Mouse (Mus musculus): ENCODE results near the gene Bsn. TPM values are rescaled to one million over a fixed set of nuclear protein-coding genes. Genes with fewer than 3 reads are reported as not detected.

Bsn gene
- polyA plus RNA-seq (2014; fragmentation: Nextera tagmentation; extraction: Ambion mirVana), result 4.1 and 4.6 TPM in 2 replicates

DNA sequence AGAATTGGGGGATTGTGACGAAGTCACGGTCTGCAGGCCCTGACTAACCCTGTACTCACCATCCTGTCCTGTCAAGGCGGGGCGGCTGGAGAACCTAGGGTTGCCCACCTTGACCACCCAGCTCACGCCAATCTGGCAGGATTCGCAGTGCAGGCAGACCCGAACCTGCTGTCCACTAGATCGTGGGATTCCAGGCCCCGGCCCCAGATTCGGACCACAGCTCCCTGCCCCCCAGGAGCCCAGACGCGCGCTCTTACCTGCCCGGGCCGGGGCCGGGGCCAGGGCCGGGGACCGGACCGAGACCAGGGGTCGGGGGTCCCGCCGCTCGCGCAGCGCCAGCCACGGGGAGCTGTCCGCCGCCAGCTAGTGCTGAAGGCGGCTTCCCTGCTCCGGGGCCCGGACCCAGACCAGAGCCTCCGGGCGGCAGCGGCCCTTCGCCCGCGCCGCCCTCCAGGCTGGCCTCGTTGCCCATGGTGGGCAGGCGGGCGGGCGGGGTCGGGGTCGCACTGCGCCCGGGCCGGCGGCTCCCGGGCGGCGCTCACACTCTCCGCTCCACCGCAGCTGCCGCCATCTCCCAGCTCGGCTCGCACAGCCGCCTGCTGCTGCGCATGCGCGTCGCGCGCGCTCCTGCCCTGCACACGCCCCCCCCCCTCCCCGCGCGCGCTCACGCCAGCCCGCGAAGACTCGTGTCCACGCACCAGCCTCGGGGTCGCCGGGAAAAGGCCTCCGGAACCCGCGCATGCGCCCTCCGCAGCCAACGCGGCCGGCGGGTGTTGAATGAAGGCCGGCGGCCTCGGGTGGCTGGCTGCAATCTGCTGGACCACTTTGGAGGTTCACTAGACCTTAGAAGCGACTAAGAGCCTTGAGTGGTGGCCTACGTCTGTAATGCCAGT lies at the start of gene Bsn:
TSS of gene Bsn (minus strand) at position 598 of the 893 bp plus-strand sequence.
- 0 out of 2 replicates have a peak within 1 kb of the TSS, but pooled peaks have one; percentile 7 for H3K9ac ChIP-seq (ENCODE audit: low read length)
- peak within 1 kb of the TSS; percentile 82 for H3K4me2 ChIP-seq (ENCODE audit: low read length)
- H3K27me3 ChIP-seq (replicated peaks; ENCODE audit: control insufficient read depth, insufficient read depth, low read length), result peaks cover 19% of the 10 kb centered on the region
- no peak within 1 kb of the TSS for H3K27ac ChIP-seq (ENCODE audit: low read depth)
- peak within 1 kb of the TSS; percentile 47 for H3K4me3 ChIP-seq (ENCODE audit: low read depth, low read length)
- H3K36me3 ChIP-seq (ENCODE audit: control insufficient read depth, insufficient read depth, low read length), result no peaks in the 10 kb centered on the region
- 3% methylated on average over 56 of the region's 91 CpGs for WGBS
- ATAC-seq (replicated peaks; ENCODE audit: low FRiP score, low TSS enrichment, low read depth) (peak; percentile 42; the same call in 1 of the 2 replicates), DNase-seq (ENCODE audit: low spot score) (peak; percentile 85)
- H3K9me3 ChIP-seq (ENCODE audit: control insufficient read depth, low read length), result no peaks in the 10 kb centered on the region
- no peaks in the 10 kb centered on the region for H3K4me1 ChIP-seq (replicated peaks; ENCODE audit: control insufficient read depth, insufficient read depth, low read length)

DNA sequence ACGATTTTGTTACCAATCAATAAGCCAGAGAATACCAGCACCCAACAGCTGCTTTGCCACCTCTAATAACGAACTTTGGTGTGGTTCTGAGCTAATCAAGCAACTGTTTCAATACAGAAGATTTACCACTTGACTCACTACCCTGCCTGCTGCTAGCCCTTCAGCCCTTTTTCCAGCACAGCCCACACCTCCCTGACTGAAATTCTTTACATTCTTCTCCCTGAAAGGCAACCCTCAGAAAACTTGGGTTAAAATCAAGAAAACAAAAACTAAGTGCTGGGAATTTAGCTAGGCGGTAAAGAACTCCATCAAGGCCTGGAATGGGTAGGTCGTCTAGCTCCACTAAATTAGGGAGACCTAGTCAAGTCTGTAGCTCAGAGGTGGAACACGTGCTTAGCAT lies 49.8 kb upstream of the Bsn start:
- no peak overlapping the region for H3K27ac ChIP-seq (ENCODE audit: low read depth)
- no peaks in the 10 kb centered on the region for H3K27me3 ChIP-seq (replicated peaks; ENCODE audit: control insufficient read depth, insufficient read depth, low read length)
- H3K4me3 ChIP-seq (ENCODE audit: low read depth, low read length), result no peak overlapping the region
- no peaks in the 10 kb centered on the region for H3K4me1 ChIP-seq (replicated peaks; ENCODE audit: control insufficient read depth, insufficient read depth, low read length)
- no peak overlapping the region for H3K4me2 ChIP-seq (ENCODE audit: low read length)
- no peak overlapping the region for H3K9ac ChIP-seq (ENCODE audit: low read length)
- DNase-seq (ENCODE audit: low spot score) (no peak), ATAC-seq (replicated peaks; ENCODE audit: low FRiP score, low TSS enrichment, low read depth) (no peak)
- H3K36me3 ChIP-seq (ENCODE audit: control insufficient read depth, insufficient read depth, low read length), result no peaks in the 10 kb centered on the region
- no peaks in the 10 kb centered on the region for H3K9me3 ChIP-seq (ENCODE audit: control insufficient read depth, low read length)
- 56% methylated on average over 5 of the region's 5 CpGs for WGBS

DNA sequence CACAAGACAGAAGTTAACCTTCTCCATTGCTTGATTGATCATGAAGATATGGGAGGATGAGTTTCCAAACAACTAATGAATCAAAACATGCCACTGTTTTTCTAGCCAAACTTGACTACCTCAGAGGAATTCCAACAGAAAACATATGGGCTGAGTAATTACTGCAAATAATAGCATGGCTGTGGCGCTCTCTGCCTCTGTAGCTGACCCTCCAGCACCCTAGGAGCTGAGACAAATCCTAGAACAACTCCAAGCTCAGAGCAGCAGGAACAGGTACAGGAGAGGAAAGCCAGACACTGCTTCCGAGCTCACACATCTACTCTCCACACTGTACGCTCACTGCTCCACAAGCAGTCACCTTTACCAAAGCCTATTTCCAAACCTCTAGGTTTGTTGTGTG lies 48.6 kb upstream of the Bsn start:
- 79% methylated on average over 3 of the region's 3 CpGs for WGBS
- H3K27ac ChIP-seq (ENCODE audit: low read depth), result no peak overlapping the region
- no peak for DNase-seq (ENCODE audit: low spot score)
- ATAC-seq (replicated peaks; ENCODE audit: low FRiP score, low TSS enrichment, low read depth), result no peak
- H3K4me2 ChIP-seq (ENCODE audit: low read length), result no peak overlapping the region
- H3K9me3 ChIP-seq (ENCODE audit: control insufficient read depth, low read length), result no peaks in the 10 kb centered on the region
- no peaks in the 10 kb centered on the region for H3K36me3 ChIP-seq (ENCODE audit: control insufficient read depth, insufficient read depth, low read length)
- no peak overlapping the region for H3K4me3 ChIP-seq (ENCODE audit: low read depth, low read length)
- H3K27me3 ChIP-seq (replicated peaks; ENCODE audit: control insufficient read depth, insufficient read depth, low read length), result no peaks in the 10 kb centered on the region
- no peaks in the 10 kb centered on the region for H3K4me1 ChIP-seq (replicated peaks; ENCODE audit: control insufficient read depth, insufficient read depth, low read length)
- no peak overlapping the region for H3K9ac ChIP-seq (ENCODE audit: low read length)

DNA sequence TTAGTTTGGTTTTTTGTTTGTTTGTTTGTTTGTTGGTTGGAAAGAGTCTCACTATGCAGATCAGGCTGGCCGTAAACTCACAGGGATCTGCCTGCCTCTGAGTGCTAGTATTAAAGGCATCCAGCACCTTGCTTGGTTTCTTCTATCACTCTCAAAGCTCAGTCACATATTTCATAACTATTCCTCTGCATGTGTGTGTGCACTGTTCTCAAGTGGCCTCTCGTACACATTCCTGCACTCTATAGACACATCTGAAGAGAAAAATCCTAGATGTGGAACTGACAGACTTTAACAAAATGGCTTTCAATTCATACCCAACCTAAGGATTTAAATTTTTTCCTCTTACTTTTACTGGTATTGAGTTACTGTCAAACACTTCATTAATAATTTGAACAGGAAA lies 48.2 kb upstream of the Bsn start:
- no peak for ATAC-seq (replicated peaks; ENCODE audit: low FRiP score, low TSS enrichment, low read depth)
- no peaks in the 10 kb centered on the region for H3K9me3 ChIP-seq (ENCODE audit: control insufficient read depth, low read length)
- no peaks in the 10 kb centered on the region for H3K27me3 ChIP-seq (replicated peaks; ENCODE audit: control insufficient read depth, insufficient read depth, low read length)
- no peaks in the 10 kb centered on the region for H3K4me1 ChIP-seq (replicated peaks; ENCODE audit: control insufficient read depth, insufficient read depth, low read length)
- no peak overlapping the region for H3K4me2 ChIP-seq (ENCODE audit: low read length)
- no peak overlapping the region for H3K9ac ChIP-seq (ENCODE audit: low read length)
- no peak for DNase-seq (ENCODE audit: low spot score)
- no peak overlapping the region for H3K4me3 ChIP-seq (ENCODE audit: low read depth, low read length)
- no peak overlapping the region for H3K27ac ChIP-seq (ENCODE audit: low read depth)
- WGBS, result 77% methylated on average over 2 of the region's 2 CpGs
- no peaks in the 10 kb centered on the region for H3K36me3 ChIP-seq (ENCODE audit: control insufficient read depth, insufficient read depth, low read length)

DNA sequence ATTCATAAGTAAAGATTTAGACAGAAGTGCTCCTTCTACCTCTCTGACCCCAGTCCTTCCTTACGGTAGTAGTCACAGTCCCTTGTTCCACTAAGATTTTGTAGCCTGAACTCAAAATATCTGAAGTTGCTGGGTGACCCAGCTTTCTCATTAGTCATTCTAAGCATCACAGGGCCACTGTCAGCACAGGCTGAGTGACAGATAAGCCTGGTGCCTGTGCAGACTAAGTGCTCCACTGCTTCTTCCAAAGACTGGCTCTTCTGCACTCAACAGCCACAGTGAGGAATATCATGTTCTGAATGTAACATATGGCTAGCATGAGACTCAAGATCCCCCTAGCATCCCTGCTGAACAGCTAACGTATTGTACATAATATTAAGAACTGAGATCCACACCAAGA lies 44.5 kb upstream of the Bsn start:
- no peaks in the 10 kb centered on the region for H3K9me3 ChIP-seq (ENCODE audit: control insufficient read depth, low read length)
- H3K27ac ChIP-seq (ENCODE audit: low read depth), result no peak overlapping the region
- 88% methylated on average over 2 of the region's 2 CpGs for WGBS
- no peak for DNase-seq (ENCODE audit: low spot score)
- H3K4me2 ChIP-seq (ENCODE audit: low read length), result no peak overlapping the region
- no peak for ATAC-seq (replicated peaks; ENCODE audit: low FRiP score, low TSS enrichment, low read depth)
- no peak overlapping the region for H3K4me3 ChIP-seq (ENCODE audit: low read depth, low read length)
- no peaks in the 10 kb centered on the region for H3K4me1 ChIP-seq (replicated peaks; ENCODE audit: control insufficient read depth, insufficient read depth, low read length)
- H3K36me3 ChIP-seq (ENCODE audit: control insufficient read depth, insufficient read depth, low read length), result no peaks in the 10 kb centered on the region
- no peaks in the 10 kb centered on the region for H3K27me3 ChIP-seq (replicated peaks; ENCODE audit: control insufficient read depth, insufficient read depth, low read length)
- H3K9ac ChIP-seq (ENCODE audit: low read length), result no peak overlapping the region

DNA sequence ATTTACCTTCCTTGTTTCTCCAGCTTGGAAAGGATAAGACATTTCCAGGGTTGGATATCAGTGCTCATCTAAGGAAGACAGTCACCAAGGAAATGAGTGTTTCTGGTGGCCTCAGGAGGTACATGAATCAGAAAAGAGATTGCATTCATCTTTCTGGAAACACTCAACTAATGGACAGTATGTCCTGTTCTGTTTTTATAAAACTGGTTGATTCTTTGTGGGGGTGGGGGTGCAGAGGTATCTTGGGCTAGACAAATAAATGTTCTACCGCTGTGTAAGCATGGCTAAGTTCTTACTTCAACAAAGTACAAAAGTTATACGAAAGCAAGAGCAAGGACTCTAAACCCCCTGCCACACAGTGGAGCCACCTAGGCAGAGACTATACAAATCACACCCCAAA lies 42.7 kb upstream of the Bsn start:
- H3K9ac ChIP-seq (ENCODE audit: low read length), result no peak overlapping the region
- H3K27ac ChIP-seq (ENCODE audit: low read depth), result no peak overlapping the region
- no peak for ATAC-seq (replicated peaks; ENCODE audit: low FRiP score, low TSS enrichment, low read depth)
- no peak overlapping the region for H3K4me3 ChIP-seq (ENCODE audit: low read depth, low read length)
- no peak overlapping the region for H3K4me2 ChIP-seq (ENCODE audit: low read length)
- no peaks in the 10 kb centered on the region for H3K9me3 ChIP-seq (ENCODE audit: control insufficient read depth, low read length)
- 84% methylated on average over 2 of the region's 2 CpGs for WGBS
- no peaks in the 10 kb centered on the region for H3K36me3 ChIP-seq (ENCODE audit: control insufficient read depth, insufficient read depth, low read length)
- no peak for DNase-seq (ENCODE audit: low spot score)
- H3K27me3 ChIP-seq (replicated peaks; ENCODE audit: control insufficient read depth, insufficient read depth, low read length), result no peaks in the 10 kb centered on the region
- H3K4me1 ChIP-seq (replicated peaks; ENCODE audit: control insufficient read depth, insufficient read depth, low read length), result no peaks in the 10 kb centered on the region

DNA sequence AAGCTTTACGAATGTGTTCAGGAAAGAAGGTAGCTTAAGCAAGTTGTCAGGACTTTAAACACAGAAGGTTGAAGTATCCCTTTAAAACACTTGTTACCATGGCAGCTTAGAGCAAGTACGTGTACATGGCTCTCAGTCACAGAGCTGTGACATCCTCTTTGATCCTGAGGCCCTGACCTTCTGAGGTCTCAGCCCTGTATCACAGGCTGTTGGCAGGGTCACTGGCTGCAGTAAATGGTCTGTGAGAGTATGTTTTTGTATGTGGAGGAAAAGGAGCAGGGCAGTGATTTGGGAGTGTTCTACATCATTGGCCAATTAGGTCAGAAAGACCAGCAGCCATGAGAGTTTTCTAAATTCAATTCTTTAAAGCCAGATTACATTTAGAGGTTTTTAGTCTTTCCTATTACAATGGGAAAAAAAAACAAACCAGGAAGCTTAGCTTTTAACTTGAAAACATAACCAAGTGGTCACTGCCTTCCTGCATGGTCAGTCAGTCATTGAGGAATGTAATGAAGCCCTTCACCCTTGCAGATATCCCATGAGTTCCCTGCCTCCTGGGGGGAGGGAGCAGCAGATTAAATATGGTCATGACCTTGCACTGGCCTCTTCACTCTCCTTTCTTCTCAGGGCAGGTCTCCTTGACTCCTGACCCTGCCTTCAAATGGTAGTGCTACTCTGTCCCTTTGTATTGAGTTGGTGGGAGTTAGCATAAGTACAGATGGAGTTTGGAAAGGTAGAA lies 37.9 kb upstream of the Bsn start:
- Histone ChIP-seq H3K27ac (ENCODE audit: low read depth) (no peak overlapping the region), H3K27me3 (replicated peaks; ENCODE audit: control insufficient read depth, insufficient read depth, low read length) (no peaks in the 10 kb centered on the region), H3K4me2 (ENCODE audit: low read length) (no peak overlapping the region), H3K4me3 (ENCODE audit: low read depth, low read length) (no peak overlapping the region), H3K9ac (ENCODE audit: low read length) (no peak overlapping the region), H3K36me3 (ENCODE audit: control insufficient read depth, insufficient read depth, low read length) (no peaks in the 10 kb centered on the region), H3K4me1 (replicated peaks; ENCODE audit: control insufficient read depth, insufficient read depth, low read length) (no peaks in the 10 kb centered on the region), H3K9me3 (ENCODE audit: control insufficient read depth, low read length) (no peaks in the 10 kb centered on the region)
- ATAC-seq (replicated peaks; ENCODE audit: low FRiP score, low TSS enrichment, low read depth), result no peak
- WGBS, result 44% methylated on average over 2 of the region's 2 CpGs
- DNase-seq (ENCODE audit: low spot score), result no peak

DNA sequence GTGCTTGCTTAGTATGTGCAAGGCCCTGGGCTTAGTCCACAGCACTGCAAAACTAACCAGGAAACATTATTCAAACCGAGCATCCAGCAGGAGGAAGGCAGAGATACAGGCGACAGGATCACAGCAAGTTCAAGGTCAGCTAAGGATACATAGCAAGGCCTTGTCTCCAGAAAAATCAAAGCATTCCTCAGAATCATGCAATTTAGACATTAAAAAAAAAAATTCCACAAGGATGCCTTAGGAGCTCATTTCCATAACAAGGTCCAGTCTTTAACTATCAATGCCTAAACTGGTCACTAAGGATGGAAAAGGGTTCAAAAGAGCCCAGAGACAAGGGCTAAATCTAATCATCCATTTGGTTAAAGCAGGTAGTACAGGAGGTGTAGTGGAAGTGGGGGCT lies 35.0 kb upstream of the Bsn start:
- Histone ChIP-seq H3K27ac (ENCODE audit: low read depth) (no peak overlapping the region), H3K27me3 (replicated peaks; ENCODE audit: control insufficient read depth, insufficient read depth, low read length) (no peaks in the 10 kb centered on the region), H3K9me3 (ENCODE audit: control insufficient read depth, low read length) (no peaks in the 10 kb centered on the region), H3K4me3 (ENCODE audit: low read depth, low read length) (no peak overlapping the region), H3K4me1 (replicated peaks; ENCODE audit: control insufficient read depth, insufficient read depth, low read length) (no peaks in the 10 kb centered on the region), H3K36me3 (ENCODE audit: control insufficient read depth, insufficient read depth, low read length) (no peaks in the 10 kb centered on the region), H3K4me2 (ENCODE audit: low read length) (no peak overlapping the region), H3K9ac (ENCODE audit: low read length) (no peak overlapping the region)
- DNase-seq (ENCODE audit: low spot score) (no peak), ATAC-seq (replicated peaks; ENCODE audit: low FRiP score, low TSS enrichment, low read depth) (no peak)
- 75% methylated on average over 2 of the region's 2 CpGs for WGBS
